Mouse (Mus musculus): ENCODE results near the gene Lats2.
"Not testable (repeated sequence)": the region's sequence is repeated elsewhere in the genome, so short reads cannot be mapped to it uniquely, and the experiment has no call there.

Lats2 gene

GRCm38 (mm10) chr14:57758237-57758636 is at the start of gene Lats2:
Gene Lats2, minus strand, starts transcription at chr14:57758388.
- DNase-seq (ENCODE audit: low spot score in 2 of 2): no peak

- DNase-seq (ENCODE audit: low spot score in 2 of 2): no peak
Measured at GRCm38 (mm10) chr14:57803731-57804130, 45.5 kb upstream of the Lats2 start.

GRCm38 (mm10) chr14:57797991-57798931 is 40.1 kb upstream of the Lats2 start, which contains the start of gene Sap18:
Gene Sap18, plus strand, starts transcription at chr14:57798180.
- DNase-seq (ENCODE audit: low spot score in 2 of 2): peak; percentile 94 to 96

GRCm38 (mm10) chr14:57797551-57797950 is 39.4 kb upstream of the Lats2 start:
- no peak for DNase-seq (ENCODE audit: low spot score in 2 of 2)

GRCm38 (mm10) chr14:57791171-57791570 is 33.0 kb upstream of the Lats2 start:
- DNase-seq (ENCODE audit: low spot score in 2 of 2): no peak

- no peak for DNase-seq (ENCODE audit: low spot score in 2 of 2)
Measured at GRCm38 (mm10) chr14:57789759-57790158, 31.6 kb upstream of the Lats2 start.

- no peak for DNase-seq (ENCODE audit: low spot score in 2 of 2)
Measured at GRCm38 (mm10) chr14:57789311-57789710, 31.1 kb upstream of the Lats2 start.

GRCm38 (mm10) chr14:57787406-57787805 is 29.2 kb upstream of the Lats2 start:
- no peak for DNase-seq (ENCODE audit: low spot score in 2 of 2)

- DNase-seq (ENCODE audit: low spot score in 2 of 2): no peak
Measured at GRCm38 (mm10) chr14:57772157-57772815, 14.1 kb upstream of the Lats2 start.

GRCm38 (mm10) chr14:57769102-57769501 is 10.9 kb upstream of the Lats2 start:
- DNase-seq (ENCODE audit: low spot score in 2 of 2): no peak

GRCm38 (mm10) chr14:57760447-57761412 is 2.5 kb upstream of the Lats2 start:
- DNase-seq (ENCODE audit: low spot score in 2 of 2): no peak

- DNase-seq (ENCODE audit: low spot score in 2 of 2): no peak
Measured at GRCm38 (mm10) chr14:57756094-57756493, 2.1 kb downstream of the Lats2 start.

GRCm38 (mm10) chr14:57755661-57756060 is 2.5 kb downstream of the Lats2 start:
- DNase-seq (ENCODE audit: low spot score in 2 of 2): no peak

GRCm38 (mm10) chr14:57753351-57753992 is 4.7 kb downstream of the Lats2 start:
- no peak for DNase-seq (ENCODE audit: low spot score in 2 of 2)

- DNase-seq (ENCODE audit: low spot score in 2 of 2): not testable (repeated sequence)
Measured at GRCm38 (mm10) chr14:57751006-57751405, 7.2 kb downstream of the Lats2 start.

GRCm38 (mm10) chr14:57749501-57749900 is 8.7 kb downstream of the Lats2 start:
- no peak for DNase-seq (ENCODE audit: low spot score in 2 of 2)

GRCm38 (mm10) chr14:57746001-57746771 is 12.0 kb downstream of the Lats2 start, which contains the start of gene Gm49361:
Gene Gm49361, minus strand, starts transcription at chr14:57746103.
- peak; percentile 64 to 67 for DNase-seq (ENCODE audit: low spot score in 2 of 2)

- no peak for DNase-seq (ENCODE audit: low spot score in 2 of 2)
Measured at GRCm38 (mm10) chr14:57745291-57745969, 12.8 kb downstream of the Lats2 start.

- no peak for DNase-seq (ENCODE audit: low spot score in 2 of 2)
Measured at GRCm38 (mm10) chr14:57744547-57744946, 13.6 kb downstream of the Lats2 start.

- DNase-seq (ENCODE audit: low spot score in 2 of 2): no peak
Measured at GRCm38 (mm10) chr14:57740651-57741050, 17.5 kb downstream of the Lats2 start.

All from frontal cortex, postnatal 25 days (tissue).